19 mouse cellular contexts compared by ENCODE assay signal in genomic region chr2:128334757-128335500, GRCm38 (mm10).
DNase-seq lines count a peak whose midpoint lies in the region; ATAC-seq lines count a peak whose summit lies in the region.
"Had no signal": no experiment of that assay in that cellular context is flagged by ENCODE, and none has a peak within 500 bp of the region (broad histone marks: within the 10 kb centered on the region; RNA-seq: fewer than 3 reads in every experiment).

No protein-coding gene starts in this region.

- no peaks in the 10 kb centered on the region for H3K9me3 ChIP-seq in midbrain, embryonic 11.5 days (ENCODE audit: control insufficient read depth, low read length)
- no peaks in the 10 kb centered on the region for H3K9me3 ChIP-seq in midbrain, embryonic 10.5 days (replicated peaks)
- no peaks in the 10 kb centered on the region for H3K9me3 ChIP-seq in embryonic facial prominence, embryonic 15.5 days (replicated peaks)
- no peaks in the 10 kb centered on the region for H3K9me3 ChIP-seq in hindbrain, embryonic 14.5 days (ENCODE audit: control insufficient read depth, low read length)
- H3K9me3 ChIP-seq: hindbrain, embryonic 15.5 days; midbrain, embryonic 15.5 days had no signal

- DNase-seq in embryo, embryonic 11 days: peak; percentile 43
- DNase-seq in embryo, embryonic 10 days (ENCODE audit: low spot score): no peak
- peak; percentile 75 for DNase-seq in midbrain, embryonic 11.5 days (ENCODE audit: low spot score, missing footprints)
- DNase-seq in midbrain, embryonic 10.5 days (ENCODE audit: low spot score): no peak
- DNase-seq in naive thymus-derived CD4-positive, alpha-beta T cell, adult 2 months (ENCODE audit: low read depth): peak; percentile 29
- no peak for DNase-seq in hindbrain, embryonic 14.5 days (ENCODE audit: low spot score)
- no peak for DNase-seq in frontal cortex, postnatal 14 days (ENCODE audit: low spot score in 2 of 2)
- DNase-seq: adrenal gland, postnatal 36 days; cerebellum, adult 9-10 months; gastrocnemius, postnatal 36 days; kidney, adult 18-20 months; layer of hippocampus, postnatal 36 days; left cerebral cortex, postnatal 4 days; retina, postnatal 1 day; thymus, adult 18-20 months had no signal

- H3K4me3 ChIP-seq in midbrain, embryonic 11.5 days (ENCODE audit: low read depth, low read length): no peak overlapping the region
- no peak overlapping the region for H3K4me3 ChIP-seq in midbrain, embryonic 10.5 days
- H3K4me3 ChIP-seq in embryonic facial prominence, embryonic 15.5 days (replicated peaks): no peak overlapping the region
- H3K4me3 ChIP-seq in hindbrain, embryonic 14.5 days (replicated peaks; ENCODE audit: low read length): no peak overlapping the region
- H3K4me3 ChIP-seq: hindbrain, embryonic 15.5 days; midbrain, embryonic 15.5 days had no signal

- no peak overlapping the region for H3K9ac ChIP-seq in midbrain, embryonic 11.5 days (ENCODE audit: low read length)
- no peak overlapping the region for H3K9ac ChIP-seq in embryonic facial prominence, embryonic 15.5 days
- no peak overlapping the region for H3K9ac ChIP-seq in hindbrain, embryonic 14.5 days
- H3K9ac ChIP-seq: hindbrain, embryonic 15.5 days; liver, embryonic 14.5 days; midbrain, embryonic 15.5 days had no signal

- H3K27ac ChIP-seq in midbrain, embryonic 11.5 days (ENCODE audit: low read depth, low read length): no peak overlapping the region
- H3K27ac ChIP-seq in midbrain, embryonic 10.5 days (replicated peaks): no peak overlapping the region
- peak overlapping the region; percentile 40; the same call in 1 of the 2 replicates for H3K27ac ChIP-seq in embryonic facial prominence, embryonic 15.5 days (replicated peaks)
- H3K27ac ChIP-seq in hindbrain, embryonic 14.5 days: no peak overlapping the region
- H3K27ac ChIP-seq: hindbrain, embryonic 15.5 days; liver, embryonic 14.5 days; midbrain, embryonic 15.5 days had no signal

- no peak overlapping the region for H3K4me2 ChIP-seq in midbrain, embryonic 11.5 days
- no peak overlapping the region for H3K4me2 ChIP-seq in embryonic facial prominence, embryonic 15.5 days (replicated peaks)
- no peak overlapping the region for H3K4me2 ChIP-seq in hindbrain, embryonic 14.5 days (replicated peaks)
- H3K4me2 ChIP-seq: hindbrain, embryonic 15.5 days; midbrain, embryonic 15.5 days had no signal

- H3K36me3 ChIP-seq in midbrain, embryonic 11.5 days (ENCODE audit: control insufficient read depth, insufficient read depth, low read length): no peaks in the 10 kb centered on the region
- no peaks in the 10 kb centered on the region for H3K36me3 ChIP-seq in midbrain, embryonic 10.5 days
- H3K36me3 ChIP-seq in embryonic facial prominence, embryonic 15.5 days: no peaks in the 10 kb centered on the region
- no peaks in the 10 kb centered on the region for H3K36me3 ChIP-seq in hindbrain, embryonic 14.5 days (replicated peaks; ENCODE audit: control insufficient read depth, insufficient read depth)
- H3K36me3 ChIP-seq: hindbrain, embryonic 15.5 days; midbrain, embryonic 15.5 days had no signal

- WGBS in midbrain, embryonic 11.5 days: 79% methylated on average over 6 of the region's 7 CpGs
- WGBS in midbrain, embryonic 10.5 days: 74% methylated on average over 7 of the region's 7 CpGs
- 24% methylated on average over 7 of the region's 7 CpGs for WGBS in embryonic facial prominence, embryonic 15.5 days
- WGBS in hindbrain, embryonic 14.5 days: 81% methylated on average over 7 of the region's 7 CpGs

- no peak for ATAC-seq in midbrain, embryonic 11.5 days (ENCODE audit: low FRiP score)
- no peak for ATAC-seq in embryonic facial prominence, embryonic 15.5 days (ENCODE audit: insufficient number of reproducible peaks, low FRiP score, low TSS enrichment, low read depth)
- ATAC-seq in hindbrain, embryonic 14.5 days (ENCODE audit: low FRiP score): no peak
- ATAC-seq: midbrain, embryonic 15.5 days had no signal

- no peaks in the 10 kb centered on the region for H3K27me3 ChIP-seq in midbrain, embryonic 11.5 days (ENCODE audit: control insufficient read depth, insufficient read depth, low read length)
- peaks cover 9% of the 10 kb centered on the region; the same call in 1 of the 2 replicates for H3K27me3 ChIP-seq in midbrain, embryonic 10.5 days (ENCODE audit: low read depth, poor library complexity, severe bottlenecking)
- no peaks in the 10 kb centered on the region for H3K27me3 ChIP-seq in embryonic facial prominence, embryonic 15.5 days
- no peaks in the 10 kb centered on the region for H3K27me3 ChIP-seq in hindbrain, embryonic 14.5 days (ENCODE audit: control insufficient read depth, insufficient read depth, low read length)
- H3K27me3 ChIP-seq: hindbrain, embryonic 15.5 days; midbrain, embryonic 15.5 days had no signal

- peaks cover 8% of the 10 kb centered on the region for H3K4me1 ChIP-seq in midbrain, embryonic 11.5 days (ENCODE audit: control insufficient read depth, insufficient read depth, low read length)
- H3K4me1 ChIP-seq in midbrain, embryonic 10.5 days: peaks cover 28% of the 10 kb centered on the region
- H3K4me1 ChIP-seq in embryonic facial prominence, embryonic 15.5 days: peaks cover 50% of the 10 kb centered on the region
- peaks cover 27% of the 10 kb centered on the region for H3K4me1 ChIP-seq in hindbrain, embryonic 14.5 days (replicated peaks; ENCODE audit: control insufficient read depth, insufficient read depth, low read length)

Comparison
In these comparisons a context has a peak if more than half of its experiments do, and no peak if none do; other contexts are left out.
1. DNase-seq: peak in embryo, embryonic 11 days (single experiment), midbrain, embryonic 11.5 days (single experiment) and naive thymus-derived CD4-positive, alpha-beta T cell, adult 2 months (single experiment); none in embryo, embryonic 10 days (single experiment), midbrain, embryonic 10.5 days (single experiment), hindbrain, embryonic 14.5 days (single experiment) and frontal cortex, postnatal 14 days (0 of 2).